Mouse (Mus musculus): ENCODE results near the gene Tfeb.
A peak's percentile ranks its signal among the peaks of the same experiment; 100 is the strongest.

Tfeb gene

GRCm38 (mm10) chr17:47753130-47753775, 16.4 kb downstream of the Tfeb start:
- DNase-seq (ENCODE audit: low spot score in 2 of 2): no peak

GRCm38 (mm10) chr17:47754246-47754645, 17.4 kb downstream of the Tfeb start:
- DNase-seq (ENCODE audit: low spot score in 2 of 2): no peak

- no peak for DNase-seq (ENCODE audit: low spot score in 2 of 2)
These were observed 19.5 kb downstream of the Tfeb start for GRCm38 (mm10) chr17:47756366-47756765.

GRCm38 (mm10) chr17:47757056-47757610, 20.3 kb downstream of the Tfeb start:
- no peak for DNase-seq (ENCODE audit: low spot score in 2 of 2)

- no peak for DNase-seq (ENCODE audit: low spot score in 2 of 2)
These were observed 23.0 kb downstream of the Tfeb start for GRCm38 (mm10) chr17:47759702-47760410.

GRCm38 (mm10) chr17:47762028-47762427, 25.2 kb downstream of the Tfeb start:
- DNase-seq (ENCODE audit: low spot score in 2 of 2): no peak

- peak; percentile 71 for DNase-seq (ENCODE audit: low spot score in 2 of 2)
These were observed 25.9 kb downstream of the Tfeb start for GRCm38 (mm10) chr17:47762518-47763340.

- no peak for DNase-seq (ENCODE audit: low spot score in 2 of 2)
These were observed 29.2 kb downstream of the Tfeb start for GRCm38 (mm10) chr17:47765986-47766385.

GRCm38 (mm10) chr17:47766407-47767043, 29.7 kb downstream of the Tfeb start:
- DNase-seq (ENCODE audit: low spot score in 2 of 2): no peak

- no peak for DNase-seq (ENCODE audit: low spot score in 2 of 2)
These were observed 30.2 kb downstream of the Tfeb start for GRCm38 (mm10) chr17:47767081-47767455.

GRCm38 (mm10) chr17:47767456-47768141, 30.8 kb downstream of the Tfeb start:
- no peak for DNase-seq (ENCODE audit: low spot score in 2 of 2)

GRCm38 (mm10) chr17:47768707-47769276, 32.0 kb downstream of the Tfeb start:
- DNase-seq (ENCODE audit: low spot score in 2 of 2): no peak

GRCm38 (mm10) chr17:47769389-47770299, 32.8 kb downstream of the Tfeb start:
- no peak for DNase-seq (ENCODE audit: low spot score in 2 of 2)

- DNase-seq (ENCODE audit: low spot score in 2 of 2): no peak
These were observed 36.8 kb downstream of the Tfeb start for GRCm38 (mm10) chr17:47773604-47774003.

- DNase-seq (ENCODE audit: low spot score in 2 of 2): no peak
These were observed 40.3 kb downstream of the Tfeb start for GRCm38 (mm10) chr17:47777141-47777540.

- DNase-seq (ENCODE audit: low spot score in 2 of 2): no peak
These were observed 43.6 kb downstream of the Tfeb start for GRCm38 (mm10) chr17:47780470-47780869.

- DNase-seq (ENCODE audit: low spot score in 2 of 2): no peak
These were observed 45.7 kb downstream of the Tfeb start for GRCm38 (mm10) chr17:47782486-47782885.

GRCm38 (mm10) chr17:47783445-47784223, 46.8 kb downstream of the Tfeb start:
- DNase-seq (ENCODE audit: low spot score in 2 of 2): no peak

- no peak for DNase-seq (ENCODE audit: low spot score in 2 of 2)
These were observed 47.6 kb downstream of the Tfeb start for GRCm38 (mm10) chr17:47784411-47784810.

Measured in urinary bladder, postnatal 4 days (tissue).